Mouse (Mus musculus): ENCODE measurements around the gene A730049H05Rik. TPM values are rescaled to one million over a fixed set of nuclear protein-coding genes. Genes with fewer than 3 reads are reported as not detected.
A peak's percentile ranks its signal among the peaks of the same experiment; 100 is the strongest.

Gene A730049H05Rik
- under 1 TPM in 2 of 4 experiments, not detected in 2; 0.22 to 0.34 TPM for total RNA-seq (2022)

DNA sequence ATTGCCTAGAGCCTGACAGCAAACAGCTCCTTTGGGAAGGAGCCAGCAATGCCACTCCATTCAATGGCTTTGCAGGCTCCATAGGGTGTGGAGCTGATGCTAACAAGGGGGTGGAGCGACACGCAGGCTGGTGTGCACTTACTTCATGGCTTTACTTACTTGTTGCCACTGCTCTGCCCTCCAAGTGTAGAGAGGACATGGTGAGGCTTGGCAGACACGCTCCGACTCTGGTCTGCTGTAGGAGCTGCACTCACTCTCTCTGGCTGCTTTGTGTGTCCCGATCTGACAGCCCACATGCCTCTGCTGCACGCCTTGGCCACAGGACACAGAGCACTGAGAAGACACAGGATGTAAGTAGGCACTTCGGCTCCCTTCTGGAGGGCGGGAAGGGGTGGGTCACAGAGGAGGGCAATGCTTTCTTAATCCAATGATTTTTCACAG is at the start of gene A730049H05Rik:
Gene A730049H05Rik (plus strand): TSS at position 168 of the 441 bp plus-strand sequence.
- DNase-seq (ENCODE audit: low spot score in 2 of 2): no peak

- DNase-seq (ENCODE audit: low spot score in 2 of 2): peak in 1 of 2 experiments; percentile 24
Observed at GRCm38 (mm10) chr6:92776356-92776755, 39.9 kb upstream of the A730049H05Rik start.

DNA sequence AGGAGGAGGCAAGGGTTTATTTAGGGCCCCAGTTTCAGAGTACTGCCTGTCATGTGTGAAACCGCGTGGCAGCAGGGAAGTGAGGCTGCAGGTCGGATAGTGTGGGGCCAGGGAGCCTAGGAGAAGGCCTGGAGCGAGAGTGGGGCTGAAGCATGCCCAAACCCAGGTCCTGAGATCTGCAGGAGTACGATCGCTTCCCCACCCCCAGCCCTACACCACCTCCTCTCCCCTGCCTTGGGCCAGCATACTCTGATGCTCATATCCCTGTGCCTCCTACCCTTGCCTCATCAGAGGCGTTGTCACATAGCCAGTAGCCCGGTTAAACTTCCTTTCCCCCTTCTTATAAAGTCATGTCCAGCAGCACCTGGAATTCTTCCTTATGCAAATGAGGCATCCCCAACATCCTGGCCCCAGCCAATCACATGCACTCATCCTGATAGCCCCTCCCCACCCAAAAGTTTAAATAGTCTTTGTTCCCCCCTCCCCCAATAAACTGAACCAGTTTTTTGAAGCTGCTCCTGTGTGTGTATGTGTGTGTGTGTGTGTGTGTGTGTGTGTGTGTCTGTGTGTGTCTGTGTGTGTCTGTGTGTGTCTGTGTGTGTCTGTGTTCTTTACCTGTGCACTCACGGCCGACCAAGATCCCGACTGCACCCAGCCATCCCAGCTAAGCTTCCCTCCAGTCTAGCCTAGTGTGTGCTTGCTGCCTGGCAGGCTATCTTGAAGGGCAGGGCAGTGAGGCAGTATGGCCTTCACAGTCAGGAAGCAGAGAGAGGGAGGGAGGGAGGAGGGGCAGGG is 36.9 kb upstream of the A730049H05Rik start:
- no peak for DNase-seq (ENCODE audit: low spot score in 2 of 2)

DNA sequence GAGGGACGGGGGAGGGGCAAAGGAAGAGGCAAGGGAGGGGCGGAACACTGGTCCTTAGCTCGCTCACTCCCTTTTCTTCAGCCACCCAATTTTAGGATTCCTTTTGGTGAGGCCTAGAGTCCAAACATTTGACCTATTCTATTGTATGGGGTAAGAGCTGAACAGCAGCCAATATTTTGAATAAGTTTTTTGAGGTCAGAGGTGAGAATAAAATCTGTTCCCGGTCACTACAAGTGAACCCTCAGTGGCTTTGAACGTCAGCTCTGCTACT is 36.4 kb upstream of the A730049H05Rik start:
- DNase-seq (ENCODE audit: low spot score in 2 of 2): no peak

DNA sequence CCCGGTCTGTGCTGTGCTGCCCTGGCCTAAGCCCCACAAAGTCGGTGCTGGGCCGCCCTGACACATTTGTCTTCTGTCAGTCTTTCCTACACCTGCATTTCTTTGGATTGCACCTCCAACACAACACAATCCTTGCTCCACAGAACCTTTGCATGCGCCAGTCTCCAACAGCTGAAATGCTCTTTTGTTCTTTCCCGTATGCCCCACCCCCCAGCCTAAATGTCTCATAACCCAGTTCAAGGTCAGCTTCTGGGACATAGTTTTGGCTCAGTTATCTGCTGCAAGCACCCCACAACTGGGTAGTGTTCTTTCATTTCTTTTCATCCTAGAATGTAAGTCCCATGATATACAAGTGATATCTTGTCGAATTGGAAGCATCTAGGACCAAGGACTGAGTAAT is 34.8 kb upstream of the A730049H05Rik start:
- DNase-seq (ENCODE audit: low spot score in 2 of 2): no peak

GRCm38 (mm10) chr6:92784782-92785181 is 31.5 kb upstream of the A730049H05Rik start:
- DNase-seq (ENCODE audit: low spot score in 2 of 2): peak; percentile 15 to 74

- no peak for DNase-seq (ENCODE audit: low spot score in 2 of 2)
Observed at GRCm38 (mm10) chr6:92786701-92787375, 29.4 kb upstream of the A730049H05Rik start.

- peak; percentile 75 to 94 for DNase-seq (ENCODE audit: low spot score in 2 of 2)
Observed at GRCm38 (mm10) chr6:92787376-92787712, 28.9 kb upstream of the A730049H05Rik start.

GRCm38 (mm10) chr6:92793804-92794203 is 22.5 kb upstream of the A730049H05Rik start:
- no peak for DNase-seq (ENCODE audit: low spot score in 2 of 2)

GRCm38 (mm10) chr6:92801462-92801861 is 14.8 kb upstream of the A730049H05Rik start:
- no peak for DNase-seq (ENCODE audit: low spot score in 2 of 2)

- no peak for DNase-seq (ENCODE audit: low spot score in 2 of 2)
Observed at GRCm38 (mm10) chr6:92802421-92802820, 13.9 kb upstream of the A730049H05Rik start.

GRCm38 (mm10) chr6:92803213-92803612 is 13.1 kb upstream of the A730049H05Rik start:
- no peak for DNase-seq (ENCODE audit: low spot score in 2 of 2)

DNA sequence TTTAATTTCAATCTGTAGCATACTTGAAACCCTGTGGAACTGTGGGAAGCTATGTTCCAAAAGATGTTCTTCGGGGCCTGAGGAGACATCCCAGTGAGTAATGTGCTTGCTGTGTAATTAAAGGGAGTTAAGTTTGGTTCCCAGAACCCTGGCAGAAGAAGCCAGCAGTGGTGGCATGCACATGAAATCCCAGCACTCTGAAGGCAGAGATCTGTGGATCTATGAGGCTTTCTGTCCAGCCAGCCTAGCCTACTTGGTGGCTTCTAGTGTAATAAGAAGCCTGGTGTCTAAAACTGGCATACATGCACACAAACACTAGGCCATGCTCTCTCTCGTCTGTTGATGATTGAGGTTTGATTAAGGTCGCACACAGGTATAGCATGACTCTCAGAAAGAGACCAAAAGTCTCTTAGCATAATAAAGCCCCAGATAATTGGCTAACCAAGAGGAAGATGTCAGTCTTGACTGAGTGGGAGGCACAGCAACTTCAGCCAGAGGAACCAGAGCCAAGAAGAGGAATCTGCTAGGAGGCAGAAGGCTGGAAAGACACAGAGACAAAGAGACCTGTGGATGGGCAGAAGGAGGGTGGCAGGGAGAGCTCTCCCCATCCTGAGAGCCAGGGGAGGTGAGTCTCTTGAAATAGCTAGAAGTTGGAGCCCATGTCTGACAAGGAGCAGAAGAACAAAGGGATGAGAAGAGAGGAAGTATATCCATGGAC is 11.9 kb upstream of the A730049H05Rik start:
- no peak for DNase-seq (ENCODE audit: low spot score in 2 of 2)

- DNase-seq (ENCODE audit: low spot score in 2 of 2): no peak
Observed at GRCm38 (mm10) chr6:92809818-92810217, 6.5 kb upstream of the A730049H05Rik start.

DNA sequence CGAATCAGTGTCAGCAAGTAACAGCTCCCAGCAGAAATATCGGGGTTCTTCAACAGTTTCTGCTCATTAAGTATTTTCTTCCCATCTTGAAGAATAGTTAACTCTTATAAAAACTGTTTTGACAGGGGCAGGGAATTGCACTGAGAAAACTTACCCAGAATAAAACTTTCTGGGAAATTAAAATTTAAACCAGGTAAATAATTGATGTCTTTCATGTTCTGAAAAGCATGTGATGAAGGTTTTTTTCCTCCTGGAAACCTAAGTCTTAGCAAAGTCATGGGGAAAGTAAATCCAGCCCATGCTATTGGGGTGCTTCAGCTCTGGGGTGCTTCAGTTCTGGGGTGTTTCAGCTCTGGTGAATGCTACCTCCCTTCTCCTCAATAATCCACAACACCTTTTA is 5.7 kb upstream of the A730049H05Rik start:
- no peak for DNase-seq (ENCODE audit: low spot score in 2 of 2)

GRCm38 (mm10) chr6:92811566-92811965 is 4.7 kb upstream of the A730049H05Rik start:
- no peak for DNase-seq (ENCODE audit: low spot score in 2 of 2)

DNA sequence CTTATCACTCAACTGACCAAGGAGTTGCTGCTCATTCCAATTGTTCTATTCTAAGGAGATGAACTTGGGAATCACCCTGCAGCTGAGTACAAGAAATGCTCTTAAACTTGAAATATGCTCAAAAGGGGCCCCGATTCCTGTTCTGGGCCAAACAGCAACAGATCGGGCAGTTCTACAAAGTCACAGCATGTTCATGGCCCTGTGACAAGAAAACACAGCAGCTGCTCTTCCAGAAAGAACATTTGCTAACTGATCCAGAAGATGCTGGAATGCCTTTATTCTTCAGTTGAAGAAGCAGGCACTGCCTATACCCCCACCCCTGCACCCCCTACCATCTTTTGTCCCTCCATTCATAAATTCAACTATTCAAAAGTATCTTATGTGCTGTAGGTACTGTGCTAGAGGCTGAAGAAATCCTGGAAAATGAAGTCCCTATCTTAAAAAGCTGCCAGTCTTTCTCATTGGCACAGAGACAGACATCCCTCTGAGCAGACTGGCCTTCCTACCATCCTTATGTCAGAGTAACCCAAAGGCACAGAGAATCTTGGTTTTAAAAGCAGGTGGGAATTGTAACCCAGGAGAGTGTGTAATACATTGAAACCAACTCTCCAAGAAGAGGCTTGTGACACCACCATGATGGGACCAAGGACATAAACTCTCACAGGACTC is 3.4 kb upstream of the A730049H05Rik start:
- peak; percentile 21 to 55 for DNase-seq (ENCODE audit: low spot score in 2 of 2)

- DNase-seq (ENCODE audit: low spot score in 2 of 2): no peak
Observed at GRCm38 (mm10) chr6:92817661-92818060, 1.4 kb downstream of the A730049H05Rik start.

DNA sequence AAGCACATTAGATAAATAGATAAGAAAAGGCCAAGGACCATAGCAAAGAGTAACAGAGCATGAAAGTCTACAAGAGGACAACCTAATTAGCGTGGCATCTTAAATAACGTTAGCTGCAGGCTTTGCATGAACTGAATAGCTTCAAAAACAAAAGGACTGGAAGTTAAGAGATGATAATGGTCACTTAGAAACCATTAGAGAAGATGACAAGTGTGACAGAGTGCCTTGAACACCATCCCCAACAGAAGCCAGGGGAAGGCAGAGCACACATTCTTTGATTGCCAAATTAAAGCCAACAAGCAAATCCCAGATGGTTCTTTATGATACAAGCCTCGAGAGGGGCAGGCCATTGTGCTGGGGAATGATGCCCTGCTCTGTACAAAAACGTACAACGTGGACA is 5.3 kb downstream of the A730049H05Rik start:
- DNase-seq (ENCODE audit: low spot score in 2 of 2): no peak

GRCm38 (mm10) chr6:92822006-92822405 is 5.7 kb downstream of the A730049H05Rik start:
- no peak for DNase-seq (ENCODE audit: low spot score in 2 of 2)

DNA sequence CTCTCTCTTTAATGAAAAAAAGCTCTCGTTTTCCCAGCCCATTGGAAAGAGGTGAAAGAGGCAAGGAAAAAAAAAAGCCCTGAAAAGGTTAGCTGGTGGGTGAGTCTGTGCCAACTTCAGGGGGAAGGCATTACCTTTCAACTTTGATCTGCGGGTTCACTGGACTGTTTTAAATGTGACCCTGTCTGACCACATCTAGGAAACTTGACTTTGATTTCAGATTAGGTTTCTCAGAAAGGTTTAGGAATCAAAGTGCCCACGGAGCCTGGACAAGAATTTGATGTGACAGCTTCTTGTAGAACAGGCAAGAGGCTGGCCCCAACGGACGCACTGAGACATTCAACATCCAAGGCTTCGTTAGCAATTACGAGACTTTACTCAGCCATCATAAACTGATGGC is 7.7 kb downstream of the A730049H05Rik start:
- DNase-seq (ENCODE audit: low spot score in 2 of 2): no peak

DNA sequence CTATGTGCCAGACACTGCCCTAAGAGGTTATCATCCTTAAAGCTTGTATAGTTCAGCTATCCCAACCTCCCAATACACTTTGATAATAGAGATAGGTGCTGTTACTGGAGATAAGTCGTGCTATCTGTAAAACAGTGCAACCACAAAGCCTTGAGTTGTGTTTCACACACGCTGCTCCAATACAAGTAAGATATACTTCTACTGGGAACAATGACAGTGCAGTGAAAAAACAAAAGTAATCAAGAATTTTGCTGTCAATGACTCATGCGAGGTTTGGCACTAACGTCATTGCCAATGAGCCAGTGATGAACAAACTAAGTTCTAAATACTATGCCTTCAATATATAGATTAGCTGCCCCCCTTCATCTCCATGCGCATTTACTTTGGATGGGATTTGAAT is 10.3 kb downstream of the A730049H05Rik start:
- DNase-seq (ENCODE audit: low spot score in 2 of 2): no peak
